Mouse (Mus musculus): ENCODE data around the gene Epb41l4b. TPM values are rescaled to one million over a fixed set of nuclear protein-coding genes. Genes with fewer than 3 reads are reported as not detected.

Epb41l4b gene
- total and polyA plus RNA-seq, 3 experiments: 0.93 to 4.9 (median 2.0) TPM

DNA sequence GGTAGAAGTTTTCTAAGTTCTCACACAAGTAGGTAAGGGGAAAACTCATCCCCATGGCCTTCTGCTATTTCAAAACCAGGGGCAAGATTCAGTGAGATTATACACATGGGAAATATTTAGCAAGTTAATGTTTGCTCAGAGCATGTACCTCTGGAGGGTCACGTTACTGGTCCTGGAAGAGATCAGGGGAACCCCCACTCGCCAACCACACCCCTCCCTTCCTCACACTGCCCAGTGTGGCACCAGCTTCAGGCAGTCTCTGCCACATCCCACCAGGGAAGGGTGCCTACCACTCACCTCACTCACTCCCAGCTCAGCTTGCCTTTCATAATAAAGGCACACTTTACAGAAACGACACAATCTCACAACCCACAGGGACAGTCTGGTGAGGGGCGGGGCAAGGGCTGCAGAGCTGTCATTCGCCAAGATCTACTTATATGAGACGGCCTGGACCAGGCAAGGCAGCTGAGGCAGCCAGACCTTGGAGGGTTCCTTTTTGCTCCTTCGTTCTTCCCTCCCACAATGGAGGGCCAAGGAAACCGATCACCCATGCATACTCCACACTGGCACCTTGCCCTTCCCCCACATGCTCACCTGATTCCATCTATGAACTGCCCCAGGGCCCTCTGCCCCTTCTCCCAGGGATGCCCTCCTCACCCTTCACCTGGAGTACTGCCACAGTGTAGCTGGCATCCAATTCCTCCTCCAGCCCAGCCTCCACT is 5.7 kb downstream of the Epb41l4b start:
- TF ChIP-seq USF1 (IDR thresholded peaks at IDR 0.05; ENCODE audit: low read depth, low read length): no peak
- TF ChIP-seq MYC (IDR thresholded peaks at IDR 0.05; ENCODE audit: low read depth, low read length): no peak
- TF ChIP-seq KAT2A (IDR thresholded peaks at IDR 0.05; ENCODE audit: insufficient replicate concordance, low read length): no peak
- TF ChIP-seq MAFK (IDR thresholded peaks at IDR 0.05; ENCODE audit: insufficient replicate concordance, low read length): no peak
- TF ChIP-seq RAD21 (IDR thresholded peaks at IDR 0.05; ENCODE audit: low read depth, low read length): no peak
- no peak for TF ChIP-seq SMC3 (IDR thresholded peaks at IDR 0.05; ENCODE audit: low read depth, low read length)
- no peak for TF ChIP-seq ZNF384 (IDR thresholded peaks at IDR 0.05; ENCODE audit: low read depth, low read length)
- TF ChIP-seq ELF1 (IDR thresholded peaks at IDR 0.05; ENCODE audit: low read depth, low read length): no peak
- no peak for TF ChIP-seq MEF2A (IDR thresholded peaks at IDR 0.05; ENCODE audit: borderline replicate concordance, low read depth, low read length)
- TF ChIP-seq MXI1 (IDR thresholded peaks at IDR 0.05; ENCODE audit: low read depth, low read length): no peak
- TF ChIP-seq RCOR1 (conservative IDR thresholded peaks at IDR 0.05; ENCODE audit: low read depth, low read length): no peak
- no peak for TF ChIP-seq BHLHE40 (IDR thresholded peaks at IDR 0.05; ENCODE audit: low read depth, low read length)
- no peak for TF ChIP-seq SIN3A (IDR thresholded peaks at IDR 0.05; ENCODE audit: low read length)
- TF ChIP-seq ZC3H11A (IDR thresholded peaks at IDR 0.05; ENCODE audit: low read depth, low read length): no peak
- no peak for TF ChIP-seq E2F4 (IDR thresholded peaks at IDR 0.05; ENCODE audit: insufficient replicate concordance, low read depth, low read length)
- no peak for TF ChIP-seq ETS1 (conservative IDR thresholded peaks at IDR 0.05; ENCODE audit: low read depth, low read length)
- TF ChIP-seq CTCF (conservative IDR thresholded peaks at IDR 0.05 in 1 of 2, IDR thresholded peaks at IDR 0.05 in 1 of 2; ENCODE audit: low read depth in 2 of 2, low read length in 2 of 2): no peak
- no peak for TF ChIP-seq ZMIZ1 (IDR thresholded peaks at IDR 0.05; ENCODE audit: low read depth, low read length)
- no peak for TF ChIP-seq ZKSCAN1 (IDR thresholded peaks at IDR 0.05; ENCODE audit: borderline replicate concordance, low read depth, low read length)
- no peak for TF ChIP-seq MAZ (IDR thresholded peaks at IDR 0.05; ENCODE audit: low read depth, low read length)
- in situ Hi-C loops (cut with MboI; ENCODE audit: low pct_ligation_motif_present, low pct_unique_long_range_greater_than_20kb, low sequenced_read_pairs): no loop called here

GRCm38 (mm10) chr4:57135431-57135830 is 7.8 kb downstream of the Epb41l4b start:
- Histone ChIP-seq H3K9me3 (replicated peaks; ENCODE audit: low read length) (no peaks in the 10 kb centered on the region), H3K27me3 (replicated peaks) (peaks cover 15% of the 10 kb centered on the region), H3K27ac (ENCODE audit: insufficient read depth, low read depth) (no peak overlapping the region), H3K4me2 (ENCODE audit: insufficient read depth, low read depth, poor library complexity, severe bottlenecking) (no peak overlapping the region), H3K9ac (ENCODE audit: insufficient read depth, low read depth) (no peak overlapping the region), H3K4me3 (replicated peaks in 1 of 3; ENCODE audit: low read depth in 2 of 3, low read length in 2 of 3, poor library complexity in 1 of 3) (no peak overlapping the region), H3K4me1 (ENCODE audit: control insufficient read depth in 1 of 2, insufficient read depth in 2 of 2) (peaks cover 10 to 11% of the 10 kb centered on the region in 2 experiments), H3K79me2 (replicated peaks; ENCODE audit: control insufficient read depth, extremely low read depth, insufficient read depth, poor library complexity, severe bottlenecking) (no peaks in the 10 kb centered on the region), H3K36me3 (replicated peaks in 1 of 2; ENCODE audit: control insufficient read depth in 1 of 2, insufficient read depth in 1 of 2, low read length in 1 of 2) (no peaks in the 10 kb centered on the region)
- DNase-seq (ENCODE audit: extremely low read depth): no peak
- no peak for TF ChIP-seq USF2 (conservative IDR thresholded peaks at IDR 0.05; ENCODE audit: low read depth, low read length)
- no peak for TF ChIP-seq POLR2A (IDR thresholded peaks at IDR 0.05; ENCODE audit: low read depth, low read length)
- TF ChIP-seq MAFK (IDR thresholded peaks at IDR 0.05; ENCODE audit: insufficient replicate concordance, low read length): no peak
- TF ChIP-seq ZNF384 (IDR thresholded peaks at IDR 0.05; ENCODE audit: low read depth, low read length): no peak
- no peak for TF ChIP-seq EP300 (IDR thresholded peaks at IDR 0.05; ENCODE audit: low read length)
- TF ChIP-seq KAT2A (IDR thresholded peaks at IDR 0.05; ENCODE audit: insufficient replicate concordance, low read length): no peak
- TF ChIP-seq ZMIZ1 (IDR thresholded peaks at IDR 0.05; ENCODE audit: low read depth, low read length): no peak
- TF ChIP-seq USF1 (IDR thresholded peaks at IDR 0.05; ENCODE audit: low read depth, low read length): no peak
- TF ChIP-seq MAX (IDR thresholded peaks at IDR 0.05; ENCODE audit: low read length): no peak
- no peak for TF ChIP-seq JUND (conservative IDR thresholded peaks at IDR 0.05; ENCODE audit: low read depth, low read length)
- no peak for TF ChIP-seq ZKSCAN1 (IDR thresholded peaks at IDR 0.05; ENCODE audit: borderline replicate concordance, low read depth, low read length)
- TF ChIP-seq MAZ (IDR thresholded peaks at IDR 0.05; ENCODE audit: low read depth, low read length): no peak
- TF ChIP-seq MXI1 (IDR thresholded peaks at IDR 0.05; ENCODE audit: low read depth, low read length): no peak
- TF ChIP-seq MEF2A (IDR thresholded peaks at IDR 0.05; ENCODE audit: borderline replicate concordance, low read depth, low read length): no peak
- no peak for TF ChIP-seq GABPA (IDR thresholded peaks at IDR 0.05; ENCODE audit: insufficient replicate concordance, low read depth, low read length)
- no peak for TF ChIP-seq SMC3 (IDR thresholded peaks at IDR 0.05; ENCODE audit: low read depth, low read length)
- no peak for TF ChIP-seq ELF1 (IDR thresholded peaks at IDR 0.05; ENCODE audit: low read depth, low read length)
- TF ChIP-seq PAX5 (IDR thresholded peaks at IDR 0.05; ENCODE audit: low read length): no peak
- no peak for TF ChIP-seq UBTF (IDR thresholded peaks at IDR 0.05; ENCODE audit: low read depth, low read length)
- TF ChIP-seq BHLHE40 (IDR thresholded peaks at IDR 0.05; ENCODE audit: low read depth, low read length): no peak
- in situ Hi-C loops (cut with MboI; ENCODE audit: low pct_ligation_motif_present, low pct_unique_long_range_greater_than_20kb, low sequenced_read_pairs) (no loop called here), dilution Hi-C loops (cut with MboI; ENCODE audit: extremely low pct_ligation_motif_present, extremely low pct_unique_long_range_greater_than_20kb, low sequenced_read_pairs) (no loop called here)

More for the DNA sequence above, 5.7 kb downstream of the Epb41l4b start:
- Histone ChIP-seq H3K79me2 (replicated peaks; ENCODE audit: control insufficient read depth, extremely low read depth, insufficient read depth, poor library complexity, severe bottlenecking) (no peaks in the 10 kb centered on the region), H3K27me3 (replicated peaks) (peaks cover 35% of the 10 kb centered on the region), H3K4me3 (replicated peaks in 1 of 3; ENCODE audit: low read depth in 2 of 3, low read length in 2 of 3, poor library complexity in 1 of 3) (no peak overlapping the region), H3K4me1 (ENCODE audit: control insufficient read depth in 1 of 2, insufficient read depth in 2 of 2) (peaks cover 10 to 13% of the 10 kb centered on the region in 2 experiments), H3K36me3 (replicated peaks in 1 of 2; ENCODE audit: control insufficient read depth in 1 of 2, insufficient read depth in 1 of 2, low read length in 1 of 2) (no peaks in the 10 kb centered on the region), H3K4me2 (ENCODE audit: insufficient read depth, low read depth, poor library complexity, severe bottlenecking) (no peak overlapping the region), H3K9me3 (replicated peaks; ENCODE audit: low read length) (no peaks in the 10 kb centered on the region), H3K9ac (ENCODE audit: insufficient read depth, low read depth) (no peak overlapping the region), H3K27ac (ENCODE audit: insufficient read depth, low read depth) (no peak overlapping the region)
- no peak for DNase-seq (ENCODE audit: extremely low read depth)
- dilution Hi-C loops (cut with MboI; ENCODE audit: extremely low pct_ligation_motif_present, extremely low pct_unique_long_range_greater_than_20kb, low sequenced_read_pairs): no loop called here

All from CH12.LX (cell line).